Mouse (Mus musculus) spleen, postnatal 14 days (tissue): ENCODE measurements around the gene Ptprd.

ENCODE experiments used
- DNase-seq, 2 experiments: peaks; one replicate each; pipeline ENCODE4 v3.0.0; 2021 to 2022; ENCODE audit warnings: low spot score in 2 of 2

Ptprd gene

DNA sequence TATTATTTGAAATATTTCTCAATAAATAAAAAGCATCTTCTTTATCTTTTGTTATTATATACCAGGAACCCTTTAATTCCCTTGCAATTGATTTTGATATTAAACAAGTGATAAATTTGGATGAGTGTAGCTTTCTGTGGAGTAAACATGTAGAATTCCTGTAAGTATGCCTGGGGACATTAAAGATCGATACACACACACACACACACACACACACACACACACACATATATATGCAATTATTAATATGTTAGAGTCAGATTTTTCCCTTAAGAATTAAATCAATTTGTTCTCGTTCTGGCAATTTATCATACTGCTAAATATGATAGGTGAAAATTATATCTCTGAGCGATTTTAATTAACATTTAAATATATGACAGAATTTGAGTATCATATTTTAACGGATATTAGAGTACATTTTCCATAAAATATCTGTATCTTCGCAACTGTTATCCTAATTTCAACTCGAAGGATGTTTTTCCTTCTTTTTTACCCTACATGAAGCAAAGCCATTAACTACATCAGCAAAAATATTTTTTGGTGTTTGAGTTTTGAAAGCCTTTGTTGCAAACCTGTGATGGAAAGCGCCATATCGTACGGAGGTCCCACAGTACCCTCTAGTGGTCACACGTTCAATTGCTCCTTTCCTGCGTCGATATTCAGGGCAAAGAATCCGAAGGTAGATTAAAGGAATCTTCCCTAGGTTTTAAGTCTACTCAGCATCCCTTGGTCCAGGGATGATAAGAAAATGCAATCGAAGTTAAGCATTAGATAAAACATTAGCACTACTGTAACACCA, 653.2 kb downstream of the Ptprd start:
- no peak for DNase-seq

DNA sequence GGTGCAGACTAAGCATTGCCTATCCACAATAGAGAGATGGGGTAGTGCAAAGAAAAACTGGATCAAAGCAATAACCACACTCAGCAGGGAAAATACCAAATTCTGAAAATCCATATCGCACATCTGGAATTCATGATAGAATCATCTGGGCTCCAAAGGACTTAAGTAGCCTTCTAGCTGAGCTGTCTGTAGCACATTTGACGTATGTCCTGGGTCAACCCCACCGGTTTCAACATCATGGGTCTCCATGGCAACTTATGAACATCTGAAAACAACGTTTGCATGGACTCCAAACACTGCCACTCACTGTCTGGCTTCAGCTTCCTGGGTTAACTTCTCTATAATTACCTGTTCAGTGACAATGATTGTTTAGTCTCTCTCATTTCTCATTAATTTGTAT, 655.9 kb downstream of the Ptprd start:
- DNase-seq = no peak

GRCm38 (mm10) chr4:77537843-77538242, 673.9 kb downstream of the Ptprd start:
- no peak for DNase-seq

DNA sequence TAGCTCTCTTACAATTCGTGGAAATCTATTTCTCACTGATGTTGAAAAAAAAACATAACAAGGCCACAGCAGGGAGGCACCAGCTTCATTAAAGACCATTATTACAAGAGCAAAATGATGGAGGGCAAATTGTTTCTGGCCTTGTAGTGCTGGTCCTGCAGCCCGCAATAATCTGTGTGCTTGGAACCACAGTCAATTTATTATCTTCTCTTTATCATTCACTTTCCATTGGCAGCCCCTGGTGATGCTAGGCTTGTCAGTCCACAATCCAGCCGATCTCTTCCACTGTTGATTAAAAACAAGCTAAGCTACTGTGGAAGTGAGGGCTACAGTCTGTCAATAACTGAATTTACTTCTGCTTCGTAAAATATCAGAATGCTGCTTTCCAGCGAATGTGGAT, 674.4 kb downstream of the Ptprd start:
- DNase-seq = no peak

DNA sequence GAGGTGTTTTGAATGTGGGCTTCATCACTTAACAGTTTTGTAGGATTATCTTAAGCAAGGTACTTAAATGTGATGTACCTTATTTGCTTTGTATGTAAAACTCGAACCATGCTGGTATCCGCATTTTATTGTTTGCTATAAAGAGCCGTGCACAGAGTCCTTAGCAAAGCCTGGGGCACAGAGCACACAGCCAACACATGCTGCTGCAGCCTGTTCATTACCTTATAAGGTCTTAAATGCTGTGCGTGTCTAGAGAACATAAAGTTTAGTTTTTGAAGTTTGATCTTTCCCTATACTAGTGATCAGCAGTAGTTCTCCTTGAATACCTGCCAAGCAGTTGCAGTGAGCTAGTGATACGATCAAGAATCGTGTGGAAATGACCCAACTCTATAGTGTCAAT, 676.2 kb downstream of the Ptprd start:
- no peak for DNase-seq

DNA sequence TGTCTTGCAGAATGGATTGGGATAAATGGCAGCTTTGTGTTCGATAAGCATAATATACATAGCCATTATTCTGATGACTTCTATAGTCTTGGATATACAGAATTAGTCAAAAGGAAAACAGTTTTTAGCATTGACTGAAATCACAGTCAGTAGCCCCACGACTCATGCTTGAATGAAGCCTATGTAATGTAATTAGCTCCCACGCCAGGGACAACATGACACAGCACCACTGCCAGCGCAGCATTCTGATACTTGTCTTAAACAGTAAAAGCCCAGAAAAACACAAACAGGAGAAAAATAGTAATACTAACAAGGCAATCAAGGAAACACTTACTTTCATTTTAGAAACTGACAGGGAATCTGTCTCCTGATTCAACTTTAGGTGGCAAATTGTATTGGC, 677.2 kb downstream of the Ptprd start:
- DNase-seq = no peak

GRCm38 (mm10) chr4:77519166-77519565, 692.6 kb downstream of the Ptprd start:
- DNase-seq = no peak

GRCm38 (mm10) chr4:77513914-77514628, 697.7 kb downstream of the Ptprd start:
- DNase-seq = no peak

- DNase-seq = no peak
Measured at GRCm38 (mm10) chr4:77513041-77513440, 698.7 kb downstream of the Ptprd start.

- DNase-seq = no peak
Measured at GRCm38 (mm10) chr4:77454049-77454448, 757.7 kb downstream of the Ptprd start.

GRCm38 (mm10) chr4:77399146-77399545, 812.6 kb downstream of the Ptprd start:
- no peak for DNase-seq

DNA sequence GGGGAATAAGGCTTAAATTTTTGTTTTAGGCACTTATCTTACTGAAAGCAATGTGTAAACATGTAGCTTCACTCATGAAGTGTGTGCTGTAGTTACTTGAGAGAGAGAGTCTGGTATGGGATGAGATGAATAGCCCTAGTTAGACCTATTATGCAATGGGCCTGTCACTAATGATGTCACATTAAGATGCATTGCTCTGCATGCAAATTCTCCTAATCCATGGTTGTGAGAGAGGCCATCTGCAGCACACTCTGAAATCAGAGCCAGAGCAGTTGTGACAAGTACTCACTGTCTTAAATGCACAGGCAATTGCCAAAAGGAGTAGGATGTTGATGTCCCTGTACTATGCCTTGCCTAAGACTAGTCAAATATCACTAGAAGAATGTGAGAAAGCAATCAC, 850.0 kb downstream of the Ptprd start:
- no peak for DNase-seq

- DNase-seq = no peak
Measured at GRCm38 (mm10) chr4:77327198-77327597, 884.6 kb downstream of the Ptprd start.

GRCm38 (mm10) chr4:77317060-77317680, 894.6 kb downstream of the Ptprd start:
- no peak for DNase-seq

DNA sequence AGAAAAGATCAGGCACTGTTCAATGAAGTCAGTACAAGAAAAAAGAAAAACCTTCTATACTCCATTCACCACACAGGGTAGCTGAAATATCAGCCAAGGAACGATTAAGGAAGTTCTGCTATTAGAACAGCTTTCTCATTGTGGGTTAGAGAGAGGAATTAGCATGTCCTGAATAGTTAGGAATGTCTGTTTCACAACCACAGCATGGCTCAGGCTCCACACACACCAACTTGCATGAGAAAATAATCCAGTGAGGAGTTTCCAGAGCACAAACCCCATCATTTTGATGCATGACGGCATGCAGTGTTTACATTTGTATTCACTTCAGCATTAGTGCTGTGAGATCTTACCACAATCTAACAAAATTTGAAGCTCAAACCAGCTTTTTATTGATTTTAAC, 895.1 kb downstream of the Ptprd start:
- no peak for DNase-seq

DNA sequence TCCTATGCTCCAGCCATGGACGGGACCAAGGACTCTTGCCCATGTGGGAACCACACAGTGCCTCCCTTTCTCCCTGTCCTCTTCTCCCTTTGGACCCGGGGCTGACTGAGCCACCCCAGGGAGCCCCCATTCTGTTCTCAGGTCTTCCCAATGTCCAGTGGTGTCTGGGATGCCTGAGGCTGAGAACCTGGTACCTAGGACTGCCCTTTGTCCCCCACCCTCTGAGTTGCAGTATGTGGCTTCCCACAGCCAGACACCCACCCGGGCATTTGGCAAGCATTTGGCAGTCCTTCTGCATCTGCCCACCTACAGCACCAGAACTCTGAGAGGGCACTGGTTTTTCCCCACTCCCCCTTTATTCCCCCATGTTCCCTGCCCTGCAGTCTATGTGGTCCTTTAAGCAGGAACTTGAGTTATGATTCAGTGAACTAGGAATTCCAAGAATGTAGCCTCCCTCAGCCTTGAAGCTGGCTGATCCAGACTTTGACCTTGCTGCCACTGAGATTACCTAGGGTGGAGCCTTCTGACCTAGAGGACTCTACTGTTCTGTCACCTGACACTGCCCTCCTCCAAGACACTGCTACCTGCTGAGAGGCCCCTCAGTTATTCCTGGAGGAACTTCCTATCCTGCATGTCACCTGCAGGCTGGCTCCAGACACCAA, 901.5 kb downstream of the Ptprd start:
- no peak for DNase-seq

DNA sequence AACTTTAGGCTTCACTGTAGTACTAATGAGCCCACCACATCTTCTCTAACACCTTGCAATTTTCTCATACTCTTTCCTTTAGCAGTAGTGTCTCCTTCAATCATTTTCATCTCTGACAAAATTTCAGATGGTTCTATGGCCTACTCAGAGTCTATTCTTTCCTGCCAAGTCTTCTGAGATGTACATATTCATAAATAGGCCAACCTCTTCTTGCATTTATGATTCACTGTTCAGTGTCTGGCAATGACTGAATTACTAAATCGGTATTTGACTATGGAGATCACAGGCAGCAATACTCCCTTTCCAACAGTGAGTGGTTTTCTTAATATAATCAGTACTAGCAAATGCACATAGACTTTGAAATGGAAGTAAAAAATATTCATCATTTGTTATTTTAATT, 928.3 kb downstream of the Ptprd start:
- DNase-seq = no peak

DNA sequence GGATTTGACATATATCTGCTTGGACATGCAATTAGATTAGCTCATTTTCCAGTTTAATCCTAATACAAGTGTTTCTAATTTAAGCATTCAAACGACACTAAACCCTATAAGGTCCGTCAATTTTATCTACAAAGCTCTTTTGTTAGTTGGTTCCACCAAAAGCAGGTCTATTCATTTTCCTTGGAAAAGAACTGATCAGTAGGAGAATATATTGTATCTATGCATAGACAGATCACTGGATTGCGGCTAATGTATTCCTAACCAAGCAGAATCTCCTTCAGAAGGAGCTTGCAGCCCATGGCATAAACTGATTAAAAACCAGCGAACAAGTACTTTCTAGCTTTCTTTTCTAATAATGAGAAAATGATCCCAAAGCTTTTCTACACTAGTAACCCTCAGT, 933.8 kb downstream of the Ptprd start:
- DNase-seq = no peak

DNA sequence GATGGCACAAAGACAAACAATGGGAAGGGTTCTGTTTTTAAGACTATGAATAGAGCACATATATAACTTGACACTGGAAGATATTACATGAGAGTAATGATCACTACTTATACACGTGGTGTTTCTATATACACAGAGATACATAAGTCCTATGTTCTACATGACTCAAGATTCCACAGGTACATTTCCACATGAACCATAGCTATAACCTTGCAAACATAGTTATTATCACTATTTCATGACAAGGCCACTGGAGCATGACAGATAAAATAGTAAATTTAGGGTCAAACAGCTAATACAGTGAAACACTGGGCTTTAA, 951.8 kb downstream of the Ptprd start:
- DNase-seq = no peak

- no peak for DNase-seq
Measured at GRCm38 (mm10) chr4:77259250-77259971, 952.4 kb downstream of the Ptprd start.

- DNase-seq = no peak
Measured at GRCm38 (mm10) chr4:77251188-77251587, 960.6 kb downstream of the Ptprd start.

DNA sequence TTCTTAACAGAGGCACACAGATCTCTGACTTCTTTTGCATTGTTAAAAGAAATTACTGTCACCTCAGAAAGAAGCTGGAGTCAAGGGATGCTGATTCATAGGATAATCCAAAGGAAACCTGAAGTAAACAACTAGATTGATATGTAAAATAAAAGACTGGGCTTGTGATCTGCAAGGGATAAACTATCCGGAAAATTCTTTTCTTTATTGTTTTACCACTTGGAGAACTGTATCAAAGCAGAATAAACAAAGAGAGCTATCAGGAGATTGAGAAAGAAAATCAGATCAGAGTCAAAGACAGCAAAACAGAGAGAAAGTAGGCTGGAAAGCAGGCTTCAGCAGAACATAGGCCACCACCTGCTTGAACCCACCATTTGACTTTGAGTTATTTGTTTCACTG, 962.0 kb downstream of the Ptprd start:
- DNase-seq = no peak
